Mouse (Mus musculus): ENCODE measurements around the gene Yipf7. TPM values are rescaled to one million over a fixed set of nuclear protein-coding genes. Genes with fewer than 3 reads are reported as not detected.

The Yipf7 gene
- total RNA-seq (2015; ENCODE audit: low replicate concordance) (not detected in 2 replicates), total RNA-seq (2017; ENCODE audit: low replicate concordance) (not detected in 2 replicates)

GRCm38 (mm10) chr5:69542489-69542888, at the start of gene Yipf7:
Gene Yipf7, minus strand, starts transcription at chr5:69542648.
- no peak for ATAC-seq (replicated peaks; ENCODE audit: low FRiP score, poor library complexity, severe bottlenecking)

GRCm38 (mm10) chr5:69591640-69592461, 49.4 kb upstream of the Yipf7 start, which contains the start of gene Gnpda2:
Gene Gnpda2, minus strand, starts transcription at chr5:69592340.
- ATAC-seq (replicated peaks; ENCODE audit: low FRiP score, poor library complexity, severe bottlenecking): peak; percentile 78

- ATAC-seq (replicated peaks; ENCODE audit: low FRiP score, poor library complexity, severe bottlenecking): 0 out of 2 replicates have a peak, but pooled peaks have one; percentile 36
Measured at GRCm38 (mm10) chr5:69557404-69557935, 15.0 kb upstream of the Yipf7 start.

- ATAC-seq (replicated peaks; ENCODE audit: low FRiP score, poor library complexity, severe bottlenecking): peak; percentile 88
Measured at GRCm38 (mm10) chr5:69556628-69557403, 14.4 kb upstream of the Yipf7 start, which contains the start of gene Guf1. Gene Guf1, plus strand, starts transcription at chr5:69556923.

DNA sequence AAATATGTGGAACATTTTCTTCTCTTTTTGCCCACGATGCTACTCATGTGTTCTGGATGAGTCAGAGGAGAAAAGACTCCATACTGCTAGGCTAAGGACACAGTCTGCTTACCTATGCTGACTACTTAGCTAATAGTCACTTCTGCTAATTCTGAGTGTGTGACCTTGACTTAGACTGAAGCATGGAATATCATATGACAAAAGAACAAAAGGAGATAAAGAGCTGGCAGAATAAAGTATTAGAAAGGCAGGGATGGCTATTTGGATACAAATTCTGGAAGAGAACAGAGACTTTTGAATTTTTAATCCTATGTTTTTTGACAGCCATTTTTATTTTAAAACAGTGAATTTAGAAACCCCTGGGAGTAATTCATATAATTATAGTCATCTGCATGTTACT, 768 bp downstream of the Yipf7 start:
- ATAC-seq (replicated peaks; ENCODE audit: low FRiP score, poor library complexity, severe bottlenecking): no peak

- no peak for ATAC-seq (replicated peaks; ENCODE audit: low FRiP score, poor library complexity, severe bottlenecking)
Measured at GRCm38 (mm10) chr5:69523944-69524343, 18.5 kb downstream of the Yipf7 start.

DNA sequence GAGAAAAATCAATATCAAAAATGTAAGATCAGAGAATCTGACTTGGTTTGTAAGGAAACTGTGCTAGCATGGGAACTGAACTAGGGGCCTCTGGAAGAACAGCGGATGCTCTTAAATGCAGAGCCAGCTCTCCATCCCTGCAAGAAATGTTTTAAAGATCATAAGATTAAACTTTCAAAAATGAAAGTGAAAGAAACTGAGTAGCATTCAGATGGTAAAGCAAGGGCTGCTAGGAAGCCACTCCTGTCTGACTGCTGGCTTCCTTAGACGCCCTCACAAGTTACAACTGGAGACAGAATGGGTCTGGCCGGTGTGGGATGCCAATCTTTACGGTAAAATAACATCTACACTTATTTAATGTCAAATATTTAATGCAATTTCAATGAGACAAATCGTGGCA, 20.4 kb downstream of the Yipf7 start:
- ATAC-seq (replicated peaks; ENCODE audit: low FRiP score, poor library complexity, severe bottlenecking): no peak

- no peak for ATAC-seq (replicated peaks; ENCODE audit: low FRiP score, poor library complexity, severe bottlenecking)
Measured at GRCm38 (mm10) chr5:69520661-69521278, 21.7 kb downstream of the Yipf7 start.

GRCm38 (mm10) chr5:69512203-69512602, 30.2 kb downstream of the Yipf7 start:
- ATAC-seq (replicated peaks; ENCODE audit: low FRiP score, poor library complexity, severe bottlenecking): no peak

DNA sequence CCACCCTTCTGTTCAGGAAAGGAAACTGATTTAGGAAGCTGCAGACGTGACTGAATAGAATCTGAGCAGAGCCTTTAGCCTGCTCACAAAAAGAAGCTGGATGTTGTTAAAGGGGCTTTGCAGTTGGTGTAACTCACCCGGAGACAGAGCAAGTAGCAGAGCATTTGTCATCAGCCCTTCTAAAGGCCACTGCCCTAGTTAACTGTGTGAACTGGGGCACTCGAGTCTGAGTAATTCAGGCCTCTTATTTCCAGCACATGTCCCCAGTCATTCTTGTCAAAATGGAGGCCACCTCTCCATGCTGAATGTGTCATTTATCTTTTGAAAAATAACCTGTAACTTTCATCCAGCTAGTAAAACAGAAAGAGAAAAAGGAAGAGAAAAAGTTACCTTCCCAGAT, 30.8 kb downstream of the Yipf7 start:
- ATAC-seq (replicated peaks; ENCODE audit: low FRiP score, poor library complexity, severe bottlenecking): no peak

DNA sequence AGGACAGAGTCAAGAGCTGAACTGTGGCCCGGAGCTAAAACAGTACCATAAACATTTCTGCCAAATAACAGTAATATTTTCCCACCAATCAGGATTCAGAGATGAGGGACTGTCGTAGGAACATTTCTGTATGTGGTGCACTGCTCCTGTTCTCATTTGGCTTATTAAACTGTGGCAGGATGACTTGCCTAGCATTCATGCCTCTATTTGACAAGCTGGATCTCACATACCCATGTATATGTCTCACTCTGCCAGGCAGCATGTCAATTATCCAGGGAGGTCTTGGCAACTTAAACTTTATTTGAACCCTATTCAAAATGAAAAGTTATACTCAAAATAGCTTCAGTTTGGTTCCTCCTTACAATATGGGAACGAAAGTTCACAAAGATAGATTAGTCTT, 35.4 kb downstream of the Yipf7 start:
- ATAC-seq (replicated peaks; ENCODE audit: low FRiP score, poor library complexity, severe bottlenecking): no peak

- no peak for ATAC-seq (replicated peaks; ENCODE audit: low FRiP score, poor library complexity, severe bottlenecking)
Measured at GRCm38 (mm10) chr5:69489046-69489445, 53.4 kb downstream of the Yipf7 start.

DNA sequence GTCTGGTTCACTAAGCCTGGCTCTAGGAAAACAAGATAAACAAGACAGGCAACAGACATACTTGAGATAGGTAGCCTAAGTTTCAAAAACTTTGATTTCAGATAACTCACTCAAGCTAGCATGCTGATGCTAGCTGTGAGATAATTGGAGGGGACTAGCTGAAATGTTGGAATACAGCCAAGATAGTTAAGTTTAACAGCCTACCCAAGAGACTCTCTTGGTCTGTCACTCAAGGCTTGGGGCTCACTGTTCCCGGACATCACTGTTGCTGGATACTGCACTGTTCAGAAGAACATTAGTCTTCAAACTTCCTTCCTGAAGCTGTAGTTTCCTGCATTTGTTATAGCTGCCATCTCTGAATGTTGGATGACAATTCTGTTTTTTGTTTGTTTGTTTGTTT, 74.9 kb downstream of the Yipf7 start:
- ATAC-seq (replicated peaks; ENCODE audit: low FRiP score, poor library complexity, severe bottlenecking): no peak

Other genes with a start within 250 kb of the Yipf7 start
- gene Kctd8, start 201.0 kb downstream of the Yipf7 start, total RNA-seq (2015; ENCODE audit: low replicate concordance): not detected in 2 replicates
- not detected in 2 replicates for gene Kctd8, start 201.0 kb downstream of the Yipf7 start, total RNA-seq (2017; ENCODE audit: low replicate concordance)
- gene Guf1, start 14.3 kb upstream of the Yipf7 start, total RNA-seq (2015; ENCODE audit: low replicate concordance): 2.9 and 4.3 TPM in 2 replicates
- gene Guf1, start 14.3 kb upstream of the Yipf7 start, total RNA-seq (2017; ENCODE audit: low replicate concordance): 5.1 and 11.7 TPM in 2 replicates
- 2.1 and 3.2 TPM in 2 replicates for gene Gnpda2, start 49.7 kb upstream of the Yipf7 start, total RNA-seq (2015; ENCODE audit: low replicate concordance)
- 0.68 and 5.9 TPM in 2 replicates for gene Gnpda2, start 49.7 kb upstream of the Yipf7 start, total RNA-seq (2017; ENCODE audit: low replicate concordance)

All from erythroid progenitor cell, adult 5-6 weeks (primary cell).